Mouse (Mus musculus) ovary, postnatal 36 days (tissue): ENCODE measurements around the gene Lfng.

Source experiments
- DNase-seq: peaks from one replicate; pipeline ENCODE4 v3.0.0; 2022; ENCODE audit warnings: low spot score, mixed read lengths

Gene Lfng

GRCm38 (mm10) chr5:140589082-140589774 is 17.9 kb upstream of the Lfng start:
- no peak for DNase-seq

DNA sequence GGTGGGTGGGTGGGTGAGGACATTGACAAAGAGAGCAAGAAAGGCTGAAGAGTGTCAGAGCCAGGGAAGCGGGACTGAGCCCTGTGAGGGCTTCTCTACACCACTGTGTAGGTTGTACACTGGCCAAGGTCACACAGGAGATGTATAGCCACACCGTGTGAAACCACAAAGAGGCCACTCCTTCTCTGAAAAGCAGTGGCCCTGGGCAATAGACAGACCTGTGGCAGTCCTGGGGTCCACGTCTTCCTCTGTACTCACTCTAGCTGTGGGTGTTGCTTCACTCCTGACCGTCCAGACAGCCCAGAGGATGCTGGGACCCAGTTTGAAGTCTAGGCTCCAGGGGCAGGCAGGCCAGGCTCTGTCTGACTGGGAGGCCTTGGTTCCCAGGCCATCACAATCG is 12.3 kb upstream of the Lfng start:
- no peak for DNase-seq

DNA sequence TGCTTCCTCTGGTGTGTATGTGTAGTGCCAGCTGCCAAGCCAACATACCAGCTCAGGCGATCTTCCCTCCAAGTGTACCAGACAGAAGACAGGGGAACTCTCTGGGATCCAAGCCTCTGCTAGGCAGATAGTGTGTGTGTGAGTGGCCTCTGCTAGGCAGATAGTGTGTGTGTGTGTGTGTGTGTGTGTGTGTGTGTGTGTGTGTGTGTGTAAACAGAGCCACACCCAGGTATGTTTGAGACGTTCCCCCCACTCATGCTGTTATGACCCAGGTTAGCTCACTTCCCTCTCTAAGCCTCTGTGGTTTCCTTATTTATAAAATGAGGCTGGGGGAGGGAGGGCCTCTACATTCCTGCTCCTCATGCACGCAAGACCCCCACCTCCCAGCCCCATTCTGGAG is 10.7 kb upstream of the Lfng start:
- no peak for DNase-seq

- no peak for DNase-seq
These were observed 10.1 kb upstream of the Lfng start for GRCm38 (mm10) chr5:140596927-140597588.

- no peak for DNase-seq
These were observed 9.3 kb upstream of the Lfng start for GRCm38 (mm10) chr5:140597787-140598186.

- no peak for DNase-seq
These were observed 7.2 kb upstream of the Lfng start for GRCm38 (mm10) chr5:140599939-140600338.

- no peak for DNase-seq
These were observed 5.4 kb upstream of the Lfng start for GRCm38 (mm10) chr5:140601712-140602111.

DNA sequence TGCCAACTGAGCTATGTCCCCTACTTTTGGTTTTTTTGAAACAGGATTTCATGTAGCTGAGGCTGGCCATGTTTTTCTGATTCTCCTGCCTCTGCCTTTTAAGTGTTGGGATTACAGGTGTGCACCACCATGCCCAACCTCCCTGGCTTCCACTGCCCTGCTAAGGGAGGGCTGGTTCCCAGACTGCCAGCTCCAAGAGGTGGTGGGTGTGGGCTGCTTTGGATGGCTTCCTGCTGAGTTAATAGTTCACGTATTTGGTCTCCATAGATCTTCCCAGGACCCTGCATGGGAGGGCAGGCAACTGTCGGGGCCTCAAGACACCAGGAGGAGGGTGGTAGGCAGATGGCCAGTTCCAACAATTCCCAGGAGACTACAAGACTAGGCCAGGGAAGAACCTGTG is 4.6 kb upstream of the Lfng start:
- no peak for DNase-seq

DNA sequence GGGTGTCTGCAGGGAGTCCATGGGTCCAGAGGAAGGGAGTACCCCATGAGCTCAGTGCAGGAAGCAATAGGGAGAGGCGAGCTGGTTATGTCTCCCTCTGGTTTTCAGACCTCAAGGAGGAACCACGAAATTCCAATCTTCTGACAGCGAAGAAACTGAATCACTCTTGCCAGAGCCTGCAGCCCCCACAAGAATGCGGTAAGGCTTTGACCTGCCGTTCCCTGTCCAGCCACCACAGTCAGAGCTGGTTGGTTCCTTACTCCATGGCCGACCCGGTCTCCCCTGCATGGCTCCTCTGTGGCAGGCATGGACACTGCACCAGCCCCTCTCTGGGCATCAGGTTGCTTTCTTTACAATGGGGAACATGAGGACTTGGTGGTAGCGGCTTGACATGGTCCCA is 2.7 kb upstream of the Lfng start:
- DNase-seq: no peak

DNA sequence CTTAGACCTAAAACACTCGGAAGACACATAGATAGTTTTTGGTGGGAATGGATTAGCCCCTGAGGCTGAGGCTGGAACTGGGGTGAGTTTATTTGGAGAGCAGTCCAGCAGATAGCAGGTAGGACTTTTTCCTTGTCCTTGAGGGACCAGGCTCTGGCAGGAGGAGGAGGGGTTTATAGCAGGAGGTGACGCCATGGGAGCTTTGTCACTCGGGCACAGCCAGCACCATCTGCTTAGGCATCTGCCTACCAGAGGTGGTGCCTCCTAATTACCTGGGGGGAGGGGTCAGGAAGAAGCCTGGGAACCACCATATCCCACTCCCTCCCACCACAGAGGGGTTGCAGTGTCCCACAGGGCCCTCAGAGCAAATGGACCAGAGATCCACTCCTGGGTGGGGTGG is 1.9 kb upstream of the Lfng start:
- no peak for DNase-seq

DNA sequence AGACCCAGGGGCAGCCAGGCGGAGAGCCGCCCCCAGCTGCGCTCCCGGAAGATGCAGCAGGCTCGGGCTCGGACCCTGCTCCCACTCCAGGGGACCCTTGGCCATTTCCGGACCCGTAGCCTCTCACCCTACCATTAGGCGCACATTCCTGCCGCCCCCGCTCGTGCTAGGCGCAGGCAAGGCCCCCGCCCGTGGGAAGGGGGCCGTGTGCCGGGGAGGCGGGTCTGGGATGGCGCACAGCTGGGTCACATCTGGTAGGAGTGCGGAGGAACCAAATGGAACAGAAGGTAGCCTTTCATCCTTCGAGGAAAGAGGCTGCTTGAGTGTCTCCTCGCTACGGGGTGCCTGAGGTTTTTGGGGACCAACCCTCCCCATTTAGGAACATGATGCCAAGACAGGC is 734 bp upstream of the Lfng start:
- DNase-seq: no peak

- no peak for DNase-seq
These were observed 915 bp downstream of the Lfng start for GRCm38 (mm10) chr5:140607836-140608633.

DNA sequence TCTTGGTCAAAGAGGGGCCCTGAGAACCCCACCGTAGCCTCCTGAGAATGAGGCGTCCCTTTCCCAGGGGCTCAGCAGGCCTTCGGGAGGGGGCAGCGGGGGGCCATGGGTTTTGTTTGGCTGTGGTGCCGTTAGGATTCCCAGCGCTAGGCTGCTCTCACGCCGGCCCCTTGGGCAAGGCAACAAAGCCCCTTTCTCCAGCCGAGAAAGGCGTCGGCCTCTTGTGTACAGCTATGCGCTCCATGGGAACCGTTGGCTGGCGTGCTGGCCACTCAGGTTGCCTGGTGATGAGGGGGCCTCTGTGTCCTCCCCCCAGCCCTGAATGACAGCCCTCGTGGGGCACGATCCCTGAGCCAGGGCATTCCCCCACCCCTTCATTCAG is 1.5 kb downstream of the Lfng start:
- DNase-seq: no peak

DNA sequence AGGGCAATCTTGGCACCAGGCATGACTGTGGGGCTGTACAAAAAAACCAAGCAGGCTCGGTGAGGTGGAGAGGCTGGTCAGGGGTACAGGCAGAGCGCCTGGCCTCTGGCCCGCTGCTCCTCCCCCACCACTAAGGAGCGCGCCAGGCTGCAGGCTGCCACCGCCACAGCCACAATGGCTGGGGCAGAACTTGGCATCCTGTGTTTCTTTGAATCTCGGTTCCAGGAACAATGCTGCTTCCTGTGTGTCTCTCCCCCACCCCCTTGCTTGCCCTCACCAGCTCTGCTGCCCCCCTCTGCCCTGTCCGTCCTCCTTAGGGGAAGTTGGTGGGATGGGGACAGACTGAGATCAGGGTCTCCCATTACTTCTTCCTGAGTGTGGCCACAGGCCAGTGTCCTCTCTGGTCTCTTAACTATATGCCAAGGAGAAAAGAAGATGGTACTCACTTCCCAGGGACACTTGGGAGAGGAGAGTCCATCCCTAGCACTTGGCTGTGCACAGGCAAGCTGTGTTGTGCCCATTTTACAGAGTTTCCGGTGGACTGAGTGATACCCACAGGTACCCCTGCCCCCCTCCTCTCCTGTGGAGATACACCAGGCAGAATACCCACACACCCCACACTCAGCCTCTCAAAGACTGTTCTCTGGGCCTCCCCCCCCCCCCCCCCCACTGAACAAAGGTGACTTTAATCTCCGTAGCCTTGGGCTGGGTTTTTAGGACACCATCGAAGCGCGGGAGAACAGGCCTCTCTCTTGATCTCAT is 2.6 kb downstream of the Lfng start:
- no peak for DNase-seq

DNA sequence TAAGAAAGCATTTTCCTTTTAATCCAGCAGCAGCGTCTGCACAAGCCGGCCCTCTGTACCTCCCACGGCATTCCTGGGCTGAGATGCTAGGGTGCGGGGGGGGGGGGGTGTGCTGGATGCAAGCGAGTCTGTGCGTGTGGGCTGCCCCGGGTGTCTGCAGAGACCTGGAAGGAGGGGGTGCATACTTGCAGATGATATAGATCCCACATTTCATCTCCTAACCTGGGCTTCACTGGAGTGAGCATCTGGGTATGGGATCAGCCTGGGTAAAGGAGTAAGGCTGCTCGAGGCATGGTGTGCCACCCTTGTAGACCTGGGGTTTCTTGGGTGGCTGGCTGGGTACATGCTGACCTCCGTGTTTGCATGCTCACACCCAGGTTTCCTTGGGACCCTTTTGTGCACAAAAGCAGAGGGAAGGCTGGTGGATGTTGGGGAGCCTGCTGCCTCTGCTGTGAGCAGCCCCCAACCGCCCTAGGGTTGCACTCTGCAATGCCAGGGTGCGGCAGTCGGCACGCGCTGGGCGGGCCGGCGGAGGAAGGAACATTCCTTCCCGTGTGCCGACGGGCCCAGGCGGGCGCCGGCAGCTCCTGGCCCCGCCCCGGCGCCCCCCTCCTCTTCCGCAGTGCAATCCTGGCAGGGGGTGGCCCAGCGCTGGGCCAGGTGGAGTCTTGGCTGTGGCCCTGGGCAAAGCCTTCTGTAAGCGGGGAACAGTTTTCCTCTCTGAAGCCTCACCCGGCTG is 3.3 kb downstream of the Lfng start:
- DNase-seq: peak; percentile 46

- peak; percentile 77 for DNase-seq
These were observed 4.0 kb downstream of the Lfng start for GRCm38 (mm10) chr5:140611021-140611583.

- no peak for DNase-seq
These were observed 4.6 kb downstream of the Lfng start for GRCm38 (mm10) chr5:140611611-140612185.

DNA sequence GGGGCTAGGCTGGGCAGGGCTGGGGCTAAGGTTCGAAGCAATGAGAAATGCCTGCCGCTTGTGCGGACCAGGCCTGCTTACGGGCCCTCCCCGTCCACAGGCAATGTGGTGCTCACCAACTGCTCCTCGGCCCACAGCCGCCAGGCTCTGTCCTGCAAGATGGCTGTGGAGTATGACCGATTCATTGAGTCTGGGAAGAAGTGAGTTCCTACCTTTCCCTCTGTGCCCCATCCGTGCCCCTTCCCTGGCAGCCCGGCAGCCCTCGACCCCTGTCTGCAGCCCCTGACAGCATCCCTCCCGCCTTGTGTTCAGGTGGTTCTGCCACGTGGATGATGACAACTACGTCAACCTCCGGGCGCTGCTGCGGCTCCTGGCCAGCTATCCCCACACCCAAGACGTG is 5.1 kb downstream of the Lfng start:
- DNase-seq: no peak

- DNase-seq: no peak
These were observed 7.0 kb downstream of the Lfng start for GRCm38 (mm10) chr5:140614141-140614540.

DNA sequence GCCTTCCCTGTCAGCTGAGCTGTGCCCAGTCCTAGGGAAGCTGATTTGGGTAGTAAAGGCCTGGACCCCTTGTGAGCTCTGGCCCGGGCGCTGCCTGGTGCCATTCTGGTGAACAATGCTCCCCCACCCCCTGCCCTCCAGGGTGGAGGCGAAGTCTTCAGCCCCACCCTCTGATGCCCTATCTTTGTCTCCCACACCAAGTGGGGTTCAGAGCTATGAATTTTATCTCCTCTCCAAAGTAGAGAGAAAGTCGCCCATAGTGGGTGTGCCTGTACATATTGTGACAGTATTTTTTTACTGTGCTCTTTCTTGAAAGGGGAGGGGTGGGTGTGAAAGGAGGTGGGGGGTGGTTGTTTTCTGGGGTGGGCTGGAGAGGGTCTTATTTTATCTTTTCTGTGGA is 7.7 kb downstream of the Lfng start:
- DNase-seq: no peak
